Mouse (Mus musculus) liver, embryonic 15.5 days (tissue): ENCODE measurements around the gene Cpsf4. TPM values are rescaled to one million over a fixed set of nuclear protein-coding genes. Genes with fewer than 3 reads are reported as not detected.
A peak's percentile ranks its signal among the peaks of the same experiment; 100 is the strongest.

Experiments
- ATAC-seq: fragments of 200-750 bp; cut with Nextera tagmentation; 2 replicates; pipeline ENCODE4 v1.8.0; 2017; ENCODE audit warnings: moderate number of reproducible peaks, mild to moderate bottlenecking, moderate library complexity; ENCODE audit not compliant: insufficient read depth
- H3K27ac ChIP-seq: fragments of 300-500 bp; sonication (generic); replicated peaks from 2 replicates; pipeline ENCODE4 v1.5.1; 2015; ENCODE audit warnings: mild to moderate bottlenecking, inconsistent platforms
- H3K27me3 ChIP-seq: fragments of 300-500 bp; sonication (generic); 2 replicates; pipeline ENCODE4 v1.6.1; 2015; ENCODE audit warnings: mild to moderate bottlenecking, inconsistent platforms
- H3K36me3 ChIP-seq: fragments of 300-500 bp; sonication (generic); replicated peaks from 2 replicates; pipeline ENCODE4 v1.6.1; 2015; ENCODE audit warnings: moderate library complexity, mild to moderate bottlenecking, inconsistent platforms
- H3K4me1 ChIP-seq: fragments of 300-500 bp; sonication (generic); replicated peaks from 2 replicates; pipeline ENCODE4 v1.6.1; 2015; ENCODE audit warnings: inconsistent platforms
- H3K4me2 ChIP-seq: fragments of 300-500 bp; sonication (generic); 2 replicates; pipeline ENCODE4 v1.6.1; 2015; ENCODE audit warnings: moderate library complexity, mild to moderate bottlenecking, inconsistent platforms
- H3K4me3 ChIP-seq: fragments of 300-500 bp; sonication (generic); replicated peaks from 2 replicates; pipeline ENCODE4 v1.5.1; 2015; ENCODE audit warnings: mild to moderate bottlenecking, inconsistent platforms
- H3K9ac ChIP-seq: fragments of 300-500 bp; sonication (generic); 2 replicates; pipeline ENCODE4 v1.6.1; 2015; ENCODE audit warnings: moderate library complexity, mild to moderate bottlenecking, inconsistent platforms
- H3K9me3 ChIP-seq: fragments of 300-500 bp; sonication (generic); replicated peaks from 2 replicates; pipeline ENCODE4 v1.6.1; 2016; ENCODE audit warnings: inconsistent platforms
- WGBS: fragments of 180-500 bp; shearing (Covaris S2); methylation state at CpG from one replicate; pipeline ENCODE4 v1.1.7; 2015; ENCODE audit warnings: mixed read lengths; ENCODE audit not compliant: insufficient replicate concordance; 5-methylcytosine and 5-hydroxymethylcytosine counted together
- polyA plus RNA-seq: library from polyadenylated mRNA; unstranded; fragments of >200 nt; fragmentation: Nextera tagmentation; extraction: Ambion mirVana; gene quantifications from 2 replicates; pipeline ENCODE4 v1.2.1, GENCODE M21; 2015

Gene Cpsf4
- polyA plus RNA-seq, 1 experiment from 2014 or later: 25.1 TPM

DNA sequence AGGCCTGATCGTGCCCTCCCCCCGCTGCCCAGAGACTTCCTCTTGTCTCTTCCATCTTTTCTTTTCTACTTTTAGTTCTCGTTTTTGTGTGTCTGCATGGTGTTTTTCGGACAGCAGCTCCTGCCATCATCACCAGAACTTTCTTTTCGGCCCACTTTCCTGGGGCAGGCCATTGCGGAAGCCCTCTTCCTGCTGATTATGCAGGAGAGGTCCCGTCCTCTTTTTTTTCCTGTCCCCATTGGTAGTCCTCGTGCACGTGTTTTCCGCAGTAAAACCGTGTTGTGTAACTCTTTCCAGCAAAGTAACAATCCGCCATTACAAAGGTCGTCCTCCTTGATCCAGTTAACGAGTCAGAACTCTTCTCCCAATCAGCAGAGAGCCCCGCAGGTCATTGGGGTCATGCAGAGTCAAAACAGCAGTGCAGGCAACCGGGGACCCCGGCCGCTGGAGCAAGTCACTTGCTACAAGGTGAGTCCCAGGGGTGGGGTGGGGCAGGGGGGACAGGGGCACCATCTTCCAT, 11.5 kb downstream of the Cpsf4 start:
- H3K27me3 ChIP-seq: no peaks in the 10 kb centered on the region
- no peak overlapping the region for H3K4me3 ChIP-seq
- peaks cover 100% of the 10 kb centered on the region for H3K36me3 ChIP-seq
- WGBS: 76% methylated on average over 18 of the region's 18 CpGs
- no peak overlapping the region for H3K9ac ChIP-seq
- no peak overlapping the region; the same call in 1 of the 2 replicates for H3K27ac ChIP-seq
- H3K4me2 ChIP-seq: no peak overlapping the region
- H3K9me3 ChIP-seq: no peaks in the 10 kb centered on the region
- H3K4me1 ChIP-seq: no peaks in the 10 kb centered on the region
- no peak for ATAC-seq

DNA sequence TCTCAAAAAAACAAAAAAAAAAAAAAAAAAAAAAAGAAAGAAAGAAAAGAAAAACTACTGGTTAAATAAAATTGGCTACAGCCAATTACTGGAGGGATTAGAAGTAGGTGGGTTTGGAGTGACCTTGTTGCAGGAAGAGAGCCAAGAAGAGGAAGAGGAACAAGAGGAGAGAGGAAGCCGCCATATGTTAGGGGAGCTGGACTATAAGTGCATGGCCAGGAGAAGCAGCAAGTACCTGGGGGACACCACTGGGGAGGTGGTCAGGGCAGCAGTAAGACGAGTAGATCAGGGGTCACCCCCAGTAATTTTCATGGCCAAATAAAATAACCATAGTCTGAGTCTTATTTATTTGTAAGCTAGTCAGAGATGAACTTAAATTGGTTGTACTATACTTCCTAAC, 18.2 kb downstream of the Cpsf4 start:
- no peak for ATAC-seq
- Histone ChIP-seq H3K9ac (no peak overlapping the region), H3K27me3 (no peaks in the 10 kb centered on the region), H3K4me3 (no peak overlapping the region), H3K4me2 (no peak overlapping the region), H3K27ac (no peak overlapping the region), H3K36me3 (peaks cover 89% of the 10 kb centered on the region), H3K9me3 (no peaks in the 10 kb centered on the region), H3K4me1 (peaks cover 29% of the 10 kb centered on the region)
- 68% methylated on average over 2 of the region's 2 CpGs for WGBS

GRCm38 (mm10) chr5:145189416-145189815, 22.4 kb downstream of the Cpsf4 start:
- WGBS: 40% methylated on average over 6 of the region's 6 CpGs

GRCm38 (mm10) chr5:145190373-145190772, 23.4 kb downstream of the Cpsf4 start:
- Histone ChIP-seq H3K4me2 (peak overlapping the region; percentile 81), H3K36me3 (peaks cover 58% of the 10 kb centered on the region), H3K4me3 (peak overlapping the region; percentile 73), H3K27ac (peak overlapping the region; percentile 76), H3K27me3 (no peaks in the 10 kb centered on the region), H3K9ac (peak overlapping the region; percentile 73), H3K9me3 (no peaks in the 10 kb centered on the region), H3K4me1 (peaks cover 41% of the 10 kb centered on the region)
- WGBS: 14% methylated on average over 5 of the region's 5 CpGs
- ATAC-seq: no peak

More at GRCm38 (mm10) chr5:145189416-145189815, 22.4 kb downstream of the Cpsf4 start:
- H3K4me2 ChIP-seq: peak overlapping the region; percentile 81
- H3K4me3 ChIP-seq: peak overlapping the region; percentile 73
- H3K4me1 ChIP-seq: peaks cover 41% of the 10 kb centered on the region
- H3K9ac ChIP-seq: 0 out of 2 replicates have a peak overlapping the region, but pooled peaks have one; percentile 73
- H3K27me3 ChIP-seq: no peaks in the 10 kb centered on the region
- ATAC-seq: no peak
- H3K36me3 ChIP-seq: peaks cover 58% of the 10 kb centered on the region
- peak overlapping the region; percentile 76; the same call in 1 of the 2 replicates for H3K27ac ChIP-seq
- no peaks in the 10 kb centered on the region for H3K9me3 ChIP-seq

DNA sequence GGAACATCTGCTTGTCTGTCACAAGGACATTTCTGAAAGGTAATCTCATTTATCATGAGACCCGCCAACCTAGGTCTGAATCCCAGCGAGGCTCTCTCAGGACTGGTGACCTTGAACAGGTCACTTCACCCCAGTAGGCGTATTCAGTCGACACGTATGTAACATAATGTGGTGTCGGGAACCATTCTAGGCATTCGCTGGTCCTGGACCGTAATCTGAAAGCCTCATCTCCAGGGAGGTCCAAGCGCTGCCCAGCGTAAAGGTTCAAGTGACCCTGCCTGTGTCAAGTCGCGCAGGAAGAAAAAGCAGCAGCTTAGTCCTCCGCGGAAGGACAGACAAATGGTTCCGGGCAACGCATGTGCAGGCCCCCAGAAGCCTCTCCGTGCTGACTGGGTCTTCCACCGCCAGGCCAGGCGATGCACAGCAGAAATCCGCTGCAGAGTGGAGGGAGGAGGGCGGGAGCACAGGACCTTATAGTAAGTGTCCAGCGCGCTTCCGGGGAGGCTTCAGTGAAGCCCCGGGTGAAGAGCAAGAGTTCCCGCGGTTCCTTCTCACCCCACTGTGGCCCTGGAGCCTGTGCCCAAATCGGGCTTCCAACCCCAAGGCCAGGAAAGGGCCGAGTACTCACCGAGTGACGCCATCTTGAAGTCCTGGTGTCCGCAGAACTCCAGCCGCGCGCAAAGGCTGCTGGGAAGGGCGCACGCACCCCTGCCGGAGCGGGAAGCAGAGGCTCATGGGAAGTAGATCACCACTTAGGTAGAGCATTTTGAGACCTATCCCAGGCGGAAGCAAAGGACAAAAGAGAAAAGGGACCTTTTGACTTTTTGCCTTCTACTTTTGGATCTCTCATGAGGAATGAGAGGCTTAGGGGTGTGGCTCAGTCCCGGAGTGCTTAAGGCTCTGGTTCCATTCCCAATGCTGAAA, 24.1 kb downstream of the Cpsf4 start:
- Histone ChIP-seq H3K9me3 (no peaks in the 10 kb centered on the region), H3K4me2 (peak overlapping the region; percentile 81), H3K27me3 (no peaks in the 10 kb centered on the region), H3K9ac (peak overlapping the region; percentile 73), H3K4me3 (peak overlapping the region; percentile 73), H3K4me1 (peaks cover 38% of the 10 kb centered on the region), H3K27ac (peak overlapping the region; percentile 76), H3K36me3 (peaks cover 58% of the 10 kb centered on the region)
- under 1% methylated on average over 41 of the region's 41 CpGs for WGBS
- ATAC-seq: peak; percentile 87

DNA sequence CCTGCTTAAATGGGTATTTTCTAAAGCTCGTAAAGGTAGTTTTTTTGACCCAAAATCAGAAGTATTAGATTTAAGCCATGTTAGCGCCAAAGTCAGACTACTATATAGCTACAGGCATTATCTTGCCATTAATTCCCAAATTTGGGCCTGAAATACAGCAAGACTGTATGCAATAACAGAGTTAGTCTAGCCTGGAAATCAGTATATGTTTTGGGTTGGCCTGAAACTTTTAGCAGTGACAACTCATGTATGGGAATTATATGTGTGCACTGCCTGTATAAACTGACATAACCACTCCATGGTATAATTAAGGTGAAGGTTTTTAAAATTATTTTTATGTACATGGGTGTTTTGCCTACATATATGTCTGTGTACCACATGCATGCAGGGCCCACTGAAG, 24.9 kb downstream of the Cpsf4 start, which contains the start of gene Atp5j2:
Gene Atp5j2, minus strand, starts transcription at position 101 of the 400 bp plus-strand sequence.
- Histone ChIP-seq H3K4me1 (peaks cover 33% of the 10 kb centered on the region), H3K27me3 (no peaks in the 10 kb centered on the region), H3K27ac (peak within 1 kb of the TSS; percentile 76), H3K36me3 (peaks cover 54% of the 10 kb centered on the region), H3K9ac (peak within 1 kb of the TSS; percentile 73), H3K4me2 (peak within 1 kb of the TSS; percentile 81), H3K9me3 (no peaks in the 10 kb centered on the region), H3K4me3 (peak within 1 kb of the TSS; percentile 73)
- WGBS: 85% methylated on average over 2 of the region's 2 CpGs
- ATAC-seq: no peak

- Histone ChIP-seq H3K27ac (no peak overlapping the region), H3K27me3 (no peaks in the 10 kb centered on the region), H3K9ac (no peak overlapping the region), H3K4me2 (peak overlapping the region; percentile 84), H3K9me3 (no peaks in the 10 kb centered on the region), H3K36me3 (peaks cover 26% of the 10 kb centered on the region), H3K4me1 (peaks cover 45% of the 10 kb centered on the region), H3K4me3 (peak overlapping the region; percentile 94)
- no peak for ATAC-seq
- WGBS: 65% methylated on average over 7 of the region's 7 CpGs
Measured at GRCm38 (mm10) chr5:145200387-145200786, 33.4 kb downstream of the Cpsf4 start.

DNA sequence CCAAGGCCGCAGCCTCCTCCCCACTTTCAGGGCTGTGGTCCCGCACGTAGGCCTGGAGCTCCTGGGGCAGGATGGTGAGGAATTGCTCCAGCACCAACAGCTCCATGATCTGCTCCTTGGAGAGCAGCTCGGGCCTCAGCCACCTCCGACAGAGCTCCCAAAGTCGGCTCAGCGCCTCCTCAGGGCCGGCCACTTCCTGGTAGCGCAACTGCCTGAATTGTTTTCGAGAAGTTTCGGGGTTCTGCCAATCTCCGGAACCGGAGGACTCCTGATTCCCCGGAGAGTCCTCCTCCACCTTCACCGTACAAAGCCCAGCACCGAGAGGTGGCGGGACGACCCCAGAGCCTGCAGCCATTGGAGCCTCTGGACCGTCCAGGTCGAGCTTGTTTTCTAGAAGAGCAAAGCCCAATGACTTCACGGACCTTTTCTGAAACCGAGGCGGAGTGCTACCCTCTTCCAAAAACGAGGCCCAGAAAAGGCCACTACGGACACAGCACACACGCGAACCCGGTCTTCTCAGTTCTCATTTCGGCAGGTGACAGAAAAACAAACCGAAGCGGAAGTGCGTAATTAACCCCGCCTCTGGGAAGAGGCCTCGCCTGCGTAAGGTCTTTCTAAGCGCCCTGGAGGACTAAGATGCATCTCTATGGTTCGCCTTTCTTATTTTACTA, 34.4 kb downstream of the Cpsf4 start, which contains the start of gene Zkscan14:
Gene Zkscan14, minus strand, starts transcription at position 548 of the 671 bp plus-strand sequence.
- 1% methylated on average over 37 of the region's 37 CpGs for WGBS
- ATAC-seq: peak; percentile 17
- peaks cover 53% of the 10 kb centered on the region for H3K4me1 ChIP-seq
- H3K4me2 ChIP-seq: peak within 1 kb of the TSS; percentile 84
- H3K9ac ChIP-seq: peak within 1 kb of the TSS; percentile 88
- H3K27ac ChIP-seq: peak within 1 kb of the TSS; percentile 87
- H3K36me3 ChIP-seq: peaks cover 16% of the 10 kb centered on the region
- no peaks in the 10 kb centered on the region for H3K27me3 ChIP-seq
- peak within 1 kb of the TSS; percentile 94 for H3K4me3 ChIP-seq
- H3K9me3 ChIP-seq: no peaks in the 10 kb centered on the region

GRCm38 (mm10) chr5:145202446-145202845, 35.4 kb downstream of the Cpsf4 start:
- peaks cover 19% of the 10 kb centered on the region for H3K36me3 ChIP-seq
- H3K4me2 ChIP-seq: no peak overlapping the region
- H3K4me1 ChIP-seq: peaks cover 53% of the 10 kb centered on the region
- 40% methylated on average over 3 of the region's 3 CpGs for WGBS
- H3K9me3 ChIP-seq: no peaks in the 10 kb centered on the region
- H3K4me3 ChIP-seq: no peak overlapping the region
- no peak overlapping the region for H3K9ac ChIP-seq
- 0 out of 2 replicates have a peak overlapping the region, but pooled peaks have one; percentile 0 for H3K27ac ChIP-seq
- no peaks in the 10 kb centered on the region for H3K27me3 ChIP-seq
- ATAC-seq: no peak

- no peaks in the 10 kb centered on the region for H3K9me3 ChIP-seq
- H3K27me3 ChIP-seq: no peaks in the 10 kb centered on the region
- peaks cover 18% of the 10 kb centered on the region; the same call in 1 of the 2 replicates for H3K36me3 ChIP-seq
- WGBS: under 1% methylated on average over 22 of the region's 22 CpGs
- H3K4me3 ChIP-seq: peak within 1 kb of the TSS; percentile 69
- H3K4me1 ChIP-seq: peaks cover 53% of the 10 kb centered on the region
- peak within 1 kb of the TSS; percentile 86 for H3K4me2 ChIP-seq
- peak within 1 kb of the TSS; percentile 63 for H3K9ac ChIP-seq
- ATAC-seq: peak; percentile 95
- peak within 1 kb of the TSS; percentile 95 for H3K27ac ChIP-seq
Measured at GRCm38 (mm10) chr5:145203936-145204691, 37.1 kb downstream of the Cpsf4 start, which contains the start of gene Zkscan5. TSS of gene Zkscan5 (plus strand) at chr5:145204562.
